Mouse (Mus musculus) cerebellum, postnatal 25 days (tissue): Measurements from ENCODE around the gene Ttll5.

ENCODE experiments used
- DNase-seq, 2 experiments: peaks; one replicate each; pipeline ENCODE4 v3.0.0; 2021; ENCODE audit warnings: mixed read lengths in 2 of 2

Ttll5 gene

DNA sequence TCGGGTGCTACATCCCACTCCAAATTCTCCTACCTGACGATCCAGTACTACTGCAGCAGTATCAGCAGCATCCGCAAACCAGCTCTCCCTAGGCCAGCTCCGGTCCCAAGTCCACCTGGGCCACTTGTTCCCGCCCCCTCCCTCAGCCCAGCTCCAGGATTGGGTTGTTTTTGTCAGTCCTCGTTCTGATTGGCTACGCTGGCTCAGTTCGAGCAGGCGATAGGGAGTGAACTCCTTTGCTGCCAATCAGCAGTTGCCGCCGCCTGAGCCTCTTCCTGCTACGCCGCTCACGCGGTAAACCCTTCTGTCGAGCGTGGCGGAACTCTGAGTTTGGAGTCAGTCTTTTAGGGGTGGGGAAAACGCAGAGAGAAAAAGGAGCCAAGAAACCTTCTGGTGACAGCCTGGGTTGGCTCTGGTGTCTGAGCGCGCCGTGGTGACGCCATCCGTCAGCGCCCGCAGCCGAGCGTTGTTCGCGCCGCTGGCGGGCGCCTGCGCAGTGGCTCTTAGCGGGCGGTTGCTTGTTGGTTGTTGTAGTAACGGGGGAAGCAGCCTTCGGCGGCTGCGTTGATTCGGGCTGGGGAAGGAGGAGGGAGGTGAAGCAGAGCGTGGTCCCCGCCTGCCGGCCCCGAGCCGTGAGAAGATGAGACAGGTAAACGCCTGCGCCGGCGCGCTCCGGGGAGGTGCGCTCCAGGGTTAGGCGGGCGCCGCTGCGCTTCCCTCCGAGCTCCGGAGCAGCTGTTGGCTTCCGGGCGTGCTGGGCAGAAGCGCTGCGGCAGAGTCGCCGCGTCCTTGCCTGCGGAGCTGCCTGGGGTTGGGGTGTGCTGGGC is at the start of gene Ttll5, which contains the start of gene Erg28:
Gene Ttll5, plus strand, starts transcription at position 222 of the 827 bp plus-strand sequence.
Gene Erg28, minus strand, starts transcription at position 113 of the 827 bp plus-strand sequence.
- DNase-seq: peak; percentile 97 to 99

DNA sequence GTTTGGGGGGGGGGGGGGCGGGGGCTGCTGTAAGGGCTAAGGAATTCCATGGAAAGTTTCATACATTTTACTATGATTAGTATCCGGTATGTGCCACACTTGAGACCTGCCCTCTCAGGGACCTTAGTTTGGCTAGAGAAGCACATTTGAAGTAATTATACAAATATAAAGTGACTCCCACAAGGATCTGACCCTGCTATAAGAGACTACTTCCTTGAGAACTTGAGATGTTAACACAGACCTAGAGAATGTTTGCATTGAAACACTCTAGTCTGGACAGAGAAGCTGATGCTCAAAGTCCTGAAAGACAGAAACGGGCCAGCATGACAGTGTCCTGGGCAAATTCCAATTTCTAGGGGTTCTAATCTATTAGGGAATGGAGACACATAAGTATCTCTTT is 45.5 kb upstream of the Ttll5 start:
- DNase-seq: no peak

DNA sequence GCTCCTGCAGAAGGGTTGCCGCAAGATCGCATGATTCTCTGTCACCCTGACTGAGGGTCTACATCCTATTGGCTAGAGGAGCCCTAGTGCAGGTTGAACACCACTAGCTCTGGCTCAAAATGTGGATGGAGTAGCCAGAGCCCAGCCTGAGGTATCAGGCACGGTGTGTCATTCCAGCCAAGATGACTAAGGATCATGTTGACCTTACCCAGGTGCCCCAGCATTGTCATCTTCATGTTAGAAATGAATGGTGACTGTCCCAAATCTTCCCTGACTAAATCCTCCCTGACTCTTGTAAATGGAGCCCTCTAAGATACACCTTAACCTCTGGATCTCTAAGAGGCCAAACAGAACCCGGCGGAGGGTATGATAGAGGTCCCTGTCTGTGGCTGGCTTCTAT is 44.8 kb upstream of the Ttll5 start:
- no peak for DNase-seq

DNA sequence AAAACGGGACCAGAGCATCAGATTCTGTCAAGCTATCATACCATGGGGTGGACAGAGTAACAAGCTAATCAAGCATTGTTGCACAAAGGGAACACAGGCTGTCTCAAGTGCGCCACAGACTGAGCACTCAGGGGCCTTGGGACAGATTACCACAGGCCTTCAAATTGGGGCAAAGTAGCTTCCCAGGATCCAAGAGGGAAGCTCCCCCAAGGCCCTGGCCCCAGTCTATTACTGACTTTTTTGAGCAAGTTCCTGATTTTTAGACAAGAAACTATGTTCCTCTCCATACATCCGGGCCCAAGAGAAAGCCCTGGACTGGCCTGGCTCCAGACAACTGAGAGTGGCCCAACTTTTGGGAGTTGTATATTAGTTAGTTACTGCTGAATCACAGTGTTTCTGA is 42.9 kb upstream of the Ttll5 start:
- no peak for DNase-seq

GRCm38 (mm10) chr12:85784916-85785815 is 39.3 kb upstream of the Ttll5 start:
- DNase-seq: no peak

DNA sequence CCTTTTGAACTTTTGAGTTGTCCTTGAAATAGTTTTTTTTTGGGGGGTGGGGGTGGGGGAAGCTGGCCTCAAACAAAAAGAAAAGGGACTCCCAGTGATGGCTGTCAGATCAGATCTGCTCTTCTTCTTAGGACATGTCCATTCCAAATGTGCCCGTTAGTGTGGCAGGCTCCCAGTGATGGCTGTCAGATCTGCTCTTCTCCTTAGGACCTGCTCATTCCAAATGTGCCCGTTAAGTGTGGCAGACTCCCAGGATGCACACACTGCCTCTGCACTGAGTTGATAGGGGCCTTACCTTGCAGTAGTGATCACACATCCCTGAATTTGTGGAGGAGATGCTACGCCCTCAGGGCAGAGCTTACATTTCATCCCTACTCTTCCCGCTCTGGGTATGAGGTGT is 32.3 kb upstream of the Ttll5 start:
- no peak for DNase-seq

DNA sequence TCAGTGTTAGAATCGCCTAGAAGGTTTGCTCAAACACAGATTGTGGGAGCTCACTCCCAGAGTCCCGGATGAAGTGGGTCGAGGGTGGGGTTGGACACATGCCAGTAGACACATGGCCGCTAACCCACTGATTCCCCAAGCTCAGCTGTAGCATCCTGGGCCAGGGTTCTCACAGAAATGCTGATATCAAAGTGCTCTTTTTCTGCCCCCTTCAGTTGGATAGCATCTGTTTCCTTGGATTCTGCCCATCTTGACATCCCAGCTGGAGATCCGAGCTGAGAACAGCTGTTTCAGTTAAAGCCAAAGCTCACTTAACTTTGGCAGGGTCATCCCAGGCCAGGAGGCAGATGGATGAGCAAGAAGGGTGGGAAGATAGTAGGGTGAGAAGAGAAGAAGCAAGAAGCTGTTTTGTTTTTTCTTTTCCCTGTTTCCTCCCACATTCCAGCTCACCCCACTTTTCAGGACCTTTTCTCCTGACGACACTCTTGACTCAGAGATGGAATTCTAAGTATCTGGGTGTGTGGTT is 31.6 kb upstream of the Ttll5 start:
- DNase-seq: peak in 1 of 2 experiments; percentile 18

DNA sequence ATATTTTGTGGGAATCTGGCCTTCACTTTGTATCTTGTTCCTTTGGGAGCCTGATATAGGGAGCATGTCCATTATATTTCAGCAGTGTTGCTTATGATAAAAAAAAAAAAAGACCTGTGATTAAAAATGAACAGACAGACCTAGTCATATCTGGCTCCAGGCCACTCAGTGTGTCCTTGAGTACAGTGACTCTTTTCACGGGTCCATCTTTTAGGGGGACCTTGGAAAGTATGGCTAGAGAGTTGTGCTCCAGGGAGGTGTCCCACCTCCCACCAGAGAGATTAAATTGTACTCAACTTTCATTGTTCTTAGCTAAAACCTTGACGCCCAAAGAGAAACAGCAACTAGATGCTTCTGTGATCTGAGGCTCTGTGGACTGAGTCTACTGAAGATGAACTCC is 30.4 kb upstream of the Ttll5 start:
- no peak for DNase-seq

GRCm38 (mm10) chr12:85795551-85795950 is 28.9 kb upstream of the Ttll5 start:
- peak in 1 of 2 experiments; percentile 26 for DNase-seq

- peak in 1 of 2 experiments; percentile 13 for DNase-seq
Measured at GRCm38 (mm10) chr12:85800031-85800430, 24.4 kb upstream of the Ttll5 start.

DNA sequence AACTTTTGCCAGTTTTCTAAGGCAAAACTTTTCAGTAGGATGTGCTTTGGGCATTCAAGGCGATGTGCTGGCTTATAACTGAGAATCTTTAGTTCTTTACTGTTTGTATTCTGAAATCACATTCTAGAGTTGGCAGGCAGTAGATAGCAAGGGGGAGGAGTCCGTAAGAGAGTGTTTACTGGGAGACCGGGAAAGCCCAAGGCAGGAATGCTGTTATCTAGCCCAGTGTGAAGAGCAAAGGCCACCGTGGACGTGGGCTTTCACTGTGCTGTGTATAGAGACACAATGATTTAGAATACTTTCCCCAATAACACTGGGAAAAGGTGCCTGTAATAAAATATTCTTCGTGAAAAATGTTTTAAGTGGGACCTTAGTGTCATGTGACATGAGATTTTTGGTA is 14.7 kb upstream of the Ttll5 start:
- DNase-seq: no peak

DNA sequence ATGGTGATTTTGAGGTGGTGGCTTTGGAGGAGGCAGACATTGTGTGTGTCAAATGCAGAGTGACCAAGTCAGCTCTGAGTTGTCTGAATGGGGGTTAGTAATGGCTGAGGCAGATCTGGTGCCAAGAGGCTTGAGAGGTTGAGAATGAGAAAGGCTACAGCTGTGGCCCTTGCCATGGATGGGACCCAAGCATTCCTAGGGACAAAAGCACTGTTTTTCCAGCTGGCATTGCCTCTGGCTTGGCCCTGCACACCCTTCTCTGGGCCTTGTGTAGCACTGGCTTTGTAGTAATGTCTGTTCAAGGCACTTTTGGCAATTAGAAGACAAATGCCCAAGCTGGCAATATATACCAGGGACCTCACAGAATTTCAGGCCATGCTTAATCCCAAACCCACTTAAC is 13.5 kb upstream of the Ttll5 start:
- no peak for DNase-seq

DNA sequence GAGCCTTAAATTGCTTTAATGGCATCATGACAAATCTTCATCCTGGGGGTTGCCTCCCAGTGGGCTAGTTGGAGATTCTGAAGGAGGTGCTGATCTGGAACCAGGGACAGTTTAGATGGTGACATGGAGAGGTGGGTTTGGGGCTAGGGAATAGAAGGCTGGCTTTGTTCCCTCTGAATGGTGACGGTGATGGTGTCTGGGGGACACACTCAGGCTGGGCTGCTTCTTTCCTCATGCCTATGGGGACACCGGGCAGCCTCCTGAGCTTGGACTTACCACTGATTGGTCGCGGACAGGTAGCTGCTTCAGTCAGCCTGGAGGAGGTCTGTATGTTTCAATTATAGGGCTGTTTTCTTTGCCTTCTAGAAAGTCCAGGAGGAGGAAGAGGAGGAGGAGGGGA is 12.8 kb upstream of the Ttll5 start:
- DNase-seq: no peak

GRCm38 (mm10) chr12:85813599-85813998 is 10.9 kb upstream of the Ttll5 start:
- no peak for DNase-seq

DNA sequence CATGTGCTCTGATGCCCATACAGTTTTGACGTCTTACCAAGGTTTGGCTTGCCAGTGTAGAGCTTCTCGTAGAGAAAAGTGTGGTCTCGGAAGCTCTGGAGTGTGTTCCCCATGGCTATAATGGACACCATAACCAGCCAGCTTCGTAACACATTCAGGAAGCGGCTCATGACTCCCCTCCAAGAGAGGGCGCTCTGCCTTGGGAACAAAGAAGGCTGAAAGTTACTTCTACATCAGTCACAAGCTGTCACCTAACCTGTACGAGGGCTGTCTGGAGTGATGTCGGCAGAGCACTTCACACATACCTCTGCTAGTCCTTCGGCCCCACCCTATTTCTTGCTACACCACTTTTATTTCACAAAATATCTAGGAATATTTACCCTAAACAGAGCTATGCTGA is 2.4 kb upstream of the Ttll5 start:
- no peak for DNase-seq

DNA sequence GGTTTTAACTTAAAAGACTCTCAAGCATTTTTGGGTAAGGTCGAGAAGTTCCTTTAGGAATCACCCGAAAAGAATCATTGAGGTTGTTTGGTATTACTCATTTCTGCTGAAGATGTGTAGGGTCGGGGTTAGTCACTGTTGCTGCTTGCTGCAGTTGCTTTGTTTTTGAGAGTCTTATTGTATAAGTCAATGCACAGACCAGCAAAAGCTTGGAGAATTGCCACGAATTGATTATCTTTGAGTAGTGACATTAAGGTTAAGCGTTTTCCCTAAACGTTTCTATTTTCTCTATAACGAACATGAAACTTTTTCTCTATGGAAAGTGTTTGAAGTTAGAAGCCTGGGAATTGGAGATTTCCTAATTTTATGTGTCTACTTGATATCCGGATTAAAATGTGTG is 902 bp downstream of the Ttll5 start:
- no peak for DNase-seq

DNA sequence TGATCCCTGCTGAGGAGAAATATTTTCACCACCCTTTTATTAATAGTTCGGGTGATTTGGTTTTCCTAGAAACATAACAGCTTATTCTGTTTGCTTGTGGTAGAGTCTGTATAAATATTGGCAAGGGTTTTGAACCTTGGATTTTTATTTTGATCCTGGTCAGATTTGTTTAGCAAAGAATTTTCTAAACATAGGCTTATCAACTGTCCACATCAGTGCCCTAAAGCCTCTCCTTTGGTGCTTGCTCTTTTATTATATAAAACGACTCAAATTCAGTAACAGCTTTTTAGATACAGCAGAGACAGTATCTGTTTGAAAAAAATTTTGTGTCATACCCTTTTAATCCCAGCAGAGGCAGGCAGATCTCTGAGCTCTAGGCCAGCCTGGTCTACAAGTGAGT is 1.4 kb downstream of the Ttll5 start:
- no peak for DNase-seq

DNA sequence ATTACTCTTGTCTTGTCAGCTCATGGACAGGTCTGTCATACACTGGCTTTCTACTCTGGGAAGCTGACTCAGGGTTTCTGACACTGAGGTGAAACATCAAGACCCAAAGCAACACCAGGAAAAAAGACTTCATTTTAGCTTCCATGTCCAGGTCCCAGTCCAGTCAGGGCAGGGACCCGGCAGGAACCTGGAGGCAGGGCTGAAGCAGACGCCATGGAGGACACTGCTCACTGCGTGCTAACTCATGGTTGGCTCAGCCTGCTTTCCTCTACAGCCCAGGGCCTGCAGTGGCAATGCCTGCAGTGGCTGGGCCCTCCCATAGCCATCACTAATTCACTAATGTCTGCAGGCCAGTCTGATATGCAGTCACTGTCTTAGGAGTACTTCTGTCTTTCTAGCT is 4.4 kb downstream of the Ttll5 start:
- no peak for DNase-seq

- DNase-seq: no peak
Measured at GRCm38 (mm10) chr12:85829866-85830265, 5.4 kb downstream of the Ttll5 start.

- peak; percentile 27 to 53 for DNase-seq
Measured at GRCm38 (mm10) chr12:85830691-85831090, 6.2 kb downstream of the Ttll5 start.

DNA sequence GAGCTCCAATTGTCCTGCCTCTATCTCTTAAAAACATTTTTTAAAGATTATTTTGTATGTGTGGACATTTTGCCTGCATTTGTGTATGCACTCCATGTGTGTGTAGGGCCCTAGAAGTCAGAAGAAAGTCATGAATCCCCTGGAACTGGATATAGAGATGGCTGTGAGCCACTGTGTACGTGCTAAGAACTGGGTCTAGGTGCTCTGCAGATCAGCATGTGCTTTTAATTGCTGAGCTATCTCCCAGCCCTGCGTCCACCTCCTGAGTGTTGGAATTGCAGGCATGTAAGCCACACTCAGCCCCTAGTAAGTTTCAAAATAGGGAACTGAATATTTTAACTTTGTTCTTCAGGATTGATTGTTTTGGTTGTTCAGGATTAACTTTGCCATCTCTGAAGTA is 10.1 kb downstream of the Ttll5 start:
- DNase-seq: no peak

- DNase-seq: no peak
Measured at GRCm38 (mm10) chr12:85837765-85838164, 13.3 kb downstream of the Ttll5 start.

GRCm38 (mm10) chr12:85839371-85840000 is 15.0 kb downstream of the Ttll5 start:
- DNase-seq: no peak
